Mouse (Mus musculus): Measurements from ENCODE around the gene H2afy2. TPM values are rescaled to one million over a fixed set of nuclear protein-coding genes. Genes with fewer than 3 reads are reported as not detected.

H2afy2 gene
- polyA plus RNA-seq, 1 experiment from 2014 or later = 4.9 TPM

- Histone ChIP-seq H3K9me3 (replicated peaks; ENCODE audit: control insufficient read depth, low read length) (no peaks in the 10 kb centered on the region), H3K4me3 (ENCODE audit: low read depth, low read length) (no peak overlapping the region), H3K4me2 (ENCODE audit: low read depth, low read length) (no peak overlapping the region), H3K9ac (ENCODE audit: low read depth, low read length) (no peak overlapping the region), H3K4me1 (ENCODE audit: control insufficient read depth, low read depth, low read length) (no peaks in the 10 kb centered on the region), H3K36me3 (ENCODE audit: control insufficient read depth, insufficient read depth) (peaks cover 2% of the 10 kb centered on the region; the same call in 1 of the 2 replicates), H3K27ac (ENCODE audit: low read length) (no peak overlapping the region), H3K27me3 (ENCODE audit: control insufficient read depth, insufficient read depth, low read depth, low read length) (no peaks in the 10 kb centered on the region)
- 75% methylated on average over 8 of the region's 8 CpGs for WGBS (ENCODE audit: insufficient replicate concordance)
- ATAC-seq (ENCODE audit: low read depth) = no peak
These were observed 41.6 kb downstream of the H2afy2 start for GRCm38 (mm10) chr10:61742336-61742735.

- ATAC-seq (ENCODE audit: low read depth) = no peak
- H3K4me2 ChIP-seq (ENCODE audit: low read depth, low read length) = no peak overlapping the region
- H3K27ac ChIP-seq (ENCODE audit: low read length) = no peak overlapping the region
- no peaks in the 10 kb centered on the region for H3K9me3 ChIP-seq (replicated peaks; ENCODE audit: control insufficient read depth, low read length)
- no peaks in the 10 kb centered on the region for H3K4me1 ChIP-seq (ENCODE audit: control insufficient read depth, low read depth, low read length)
- H3K4me3 ChIP-seq (ENCODE audit: low read depth, low read length) = no peak overlapping the region
- peaks cover 2% of the 10 kb centered on the region; the same call in 1 of the 2 replicates for H3K36me3 ChIP-seq (ENCODE audit: control insufficient read depth, insufficient read depth)
- no peak overlapping the region for H3K9ac ChIP-seq (ENCODE audit: low read depth, low read length)
- 62% methylated on average over 4 of the region's 4 CpGs for whole genome bisulfite sequencing (ENCODE audit: insufficient replicate concordance)
- H3K27me3 ChIP-seq (ENCODE audit: control insufficient read depth, insufficient read depth, low read depth, low read length) = no peaks in the 10 kb centered on the region
These were observed 42.1 kb downstream of the H2afy2 start for GRCm38 (mm10) chr10:61741873-61742272.

- ATAC-seq (ENCODE audit: low read depth) = no peak
- H3K9me3 ChIP-seq (replicated peaks; ENCODE audit: control insufficient read depth, low read length) = no peaks in the 10 kb centered on the region
- H3K4me1 ChIP-seq (ENCODE audit: control insufficient read depth, low read depth, low read length) = no peaks in the 10 kb centered on the region
- no peaks in the 10 kb centered on the region for H3K27me3 ChIP-seq (ENCODE audit: control insufficient read depth, insufficient read depth, low read depth, low read length)
- no peak overlapping the region for H3K9ac ChIP-seq (ENCODE audit: low read depth, low read length)
- H3K27ac ChIP-seq (ENCODE audit: low read length) = no peak overlapping the region
- WGBS (ENCODE audit: insufficient replicate concordance) = 54% methylated on average over 1 of the region's 1 CpGs
- no peak overlapping the region for H3K4me3 ChIP-seq (ENCODE audit: low read depth, low read length)
- no peak overlapping the region for H3K4me2 ChIP-seq (ENCODE audit: low read depth, low read length)
- H3K36me3 ChIP-seq (ENCODE audit: control insufficient read depth, insufficient read depth) = peaks cover 2% of the 10 kb centered on the region; the same call in 1 of the 2 replicates
These were observed 42.6 kb downstream of the H2afy2 start for GRCm38 (mm10) chr10:61741306-61741705.

- ATAC-seq (ENCODE audit: low read depth) = no peak
- Histone ChIP-seq H3K4me2 (ENCODE audit: low read depth, low read length) (no peak overlapping the region), H3K4me3 (ENCODE audit: low read depth, low read length) (no peak overlapping the region), H3K9ac (ENCODE audit: low read depth, low read length) (no peak overlapping the region), H3K9me3 (replicated peaks; ENCODE audit: control insufficient read depth, low read length) (no peaks in the 10 kb centered on the region), H3K27me3 (ENCODE audit: control insufficient read depth, insufficient read depth, low read depth, low read length) (no peaks in the 10 kb centered on the region), H3K4me1 (ENCODE audit: control insufficient read depth, low read depth, low read length) (no peaks in the 10 kb centered on the region), H3K27ac (ENCODE audit: low read length) (no peak overlapping the region), H3K36me3 (ENCODE audit: control insufficient read depth, insufficient read depth) (no peaks in the 10 kb centered on the region)
- 73% methylated on average over 4 of the region's 4 CpGs for WGBS (ENCODE audit: insufficient replicate concordance)
These were observed 45.8 kb downstream of the H2afy2 start for GRCm38 (mm10) chr10:61738126-61738525.

GRCm38 (mm10) chr10:61737537-61737936 lies 46.4 kb downstream of the H2afy2 start:
- H3K27me3 ChIP-seq (ENCODE audit: control insufficient read depth, insufficient read depth, low read depth, low read length) = no peaks in the 10 kb centered on the region
- no peak for ATAC-seq (ENCODE audit: low read depth)
- 65% methylated on average over 1 of the region's 1 CpGs for WGBS (ENCODE audit: insufficient replicate concordance)

GRCm38 (mm10) chr10:61736671-61737078 lies 47.3 kb downstream of the H2afy2 start:
- no peaks in the 10 kb centered on the region for H3K9me3 ChIP-seq (replicated peaks; ENCODE audit: control insufficient read depth, low read length)
- no peak overlapping the region for H3K9ac ChIP-seq (ENCODE audit: low read depth, low read length)
- H3K4me1 ChIP-seq (ENCODE audit: control insufficient read depth, low read depth, low read length) = no peaks in the 10 kb centered on the region
- no peak overlapping the region for H3K4me2 ChIP-seq (ENCODE audit: low read depth, low read length)
- no peak for ATAC-seq (ENCODE audit: low read depth)
- WGBS (ENCODE audit: insufficient replicate concordance) = 67% methylated on average over 10 of the region's 10 CpGs
- no peak overlapping the region for H3K27ac ChIP-seq (ENCODE audit: low read length)
- no peaks in the 10 kb centered on the region for H3K27me3 ChIP-seq (ENCODE audit: control insufficient read depth, insufficient read depth, low read depth, low read length)
- no peaks in the 10 kb centered on the region for H3K36me3 ChIP-seq (ENCODE audit: control insufficient read depth, insufficient read depth)
- H3K4me3 ChIP-seq (ENCODE audit: low read depth, low read length) = no peak overlapping the region

More at GRCm38 (mm10) chr10:61737537-61737936, 46.4 kb downstream of the H2afy2 start:
- no peaks in the 10 kb centered on the region for H3K36me3 ChIP-seq (ENCODE audit: control insufficient read depth, insufficient read depth)
- H3K9me3 ChIP-seq (replicated peaks; ENCODE audit: control insufficient read depth, low read length) = no peaks in the 10 kb centered on the region
- H3K4me3 ChIP-seq (ENCODE audit: low read depth, low read length) = no peak overlapping the region
- H3K4me2 ChIP-seq (ENCODE audit: low read depth, low read length) = no peak overlapping the region
- H3K4me1 ChIP-seq (ENCODE audit: control insufficient read depth, low read depth, low read length) = no peaks in the 10 kb centered on the region
- H3K27ac ChIP-seq (ENCODE audit: low read length) = no peak overlapping the region
- no peak overlapping the region for H3K9ac ChIP-seq (ENCODE audit: low read depth, low read length)

- Histone ChIP-seq H3K4me2 (ENCODE audit: low read depth, low read length) (no peak overlapping the region), H3K36me3 (ENCODE audit: control insufficient read depth, insufficient read depth) (no peaks in the 10 kb centered on the region; the same call in 1 of the 2 replicates), H3K4me3 (ENCODE audit: low read depth, low read length) (no peak overlapping the region), H3K27ac (ENCODE audit: low read length) (no peak overlapping the region), H3K9me3 (replicated peaks; ENCODE audit: control insufficient read depth, low read length) (no peaks in the 10 kb centered on the region), H3K4me1 (ENCODE audit: control insufficient read depth, low read depth, low read length) (no peaks in the 10 kb centered on the region), H3K9ac (ENCODE audit: low read depth, low read length) (no peak overlapping the region), H3K27me3 (ENCODE audit: control insufficient read depth, insufficient read depth, low read depth, low read length) (no peaks in the 10 kb centered on the region)
- 49% methylated on average over 3 of the region's 3 CpGs for WGBS (ENCODE audit: insufficient replicate concordance)
- ATAC-seq (ENCODE audit: low read depth) = no peak
These were observed 49.6 kb downstream of the H2afy2 start for GRCm38 (mm10) chr10:61734377-61734776.

GRCm38 (mm10) chr10:61730171-61730570 lies 53.8 kb downstream of the H2afy2 start:
- H3K9ac ChIP-seq (ENCODE audit: low read depth, low read length) = no peak overlapping the region
- no peaks in the 10 kb centered on the region; the same call in 1 of the 2 replicates for H3K36me3 ChIP-seq (ENCODE audit: control insufficient read depth, insufficient read depth)
- WGBS (ENCODE audit: insufficient replicate concordance) = 82% methylated on average over 6 of the region's 6 CpGs
- ATAC-seq (ENCODE audit: low read depth) = no peak
- no peaks in the 10 kb centered on the region for H3K9me3 ChIP-seq (replicated peaks; ENCODE audit: control insufficient read depth, low read length)
- H3K4me1 ChIP-seq (ENCODE audit: control insufficient read depth, low read depth, low read length) = no peaks in the 10 kb centered on the region
- no peaks in the 10 kb centered on the region for H3K27me3 ChIP-seq (ENCODE audit: control insufficient read depth, insufficient read depth, low read depth, low read length)
- H3K4me2 ChIP-seq (ENCODE audit: low read depth, low read length) = no peak overlapping the region
- no peak overlapping the region for H3K27ac ChIP-seq (ENCODE audit: low read length)
- H3K4me3 ChIP-seq (ENCODE audit: low read depth, low read length) = no peak overlapping the region

- Histone ChIP-seq H3K4me2 (ENCODE audit: low read depth, low read length) (no peak overlapping the region), H3K4me3 (ENCODE audit: low read depth, low read length) (no peak overlapping the region), H3K27me3 (ENCODE audit: control insufficient read depth, insufficient read depth, low read depth, low read length) (no peaks in the 10 kb centered on the region), H3K4me1 (ENCODE audit: control insufficient read depth, low read depth, low read length) (no peaks in the 10 kb centered on the region), H3K27ac (ENCODE audit: low read length) (no peak overlapping the region), H3K9ac (ENCODE audit: low read depth, low read length) (no peak overlapping the region), H3K9me3 (replicated peaks; ENCODE audit: control insufficient read depth, low read length) (no peaks in the 10 kb centered on the region), H3K36me3 (ENCODE audit: control insufficient read depth, insufficient read depth) (no peaks in the 10 kb centered on the region; the same call in 1 of the 2 replicates)
- ATAC-seq (ENCODE audit: low read depth) = no peak
- 66% methylated on average over 11 of the region's 11 CpGs for WGBS (ENCODE audit: insufficient replicate concordance)
These were observed 54.8 kb downstream of the H2afy2 start for GRCm38 (mm10) chr10:61729181-61729580.
